In genomic region chr2:149602581-149602980, GRCm38 (mm10) we compare ENCODE assay signal across 15 mouse cellular contexts.
"Had no signal": no experiment of that assay in that cellular context is flagged by ENCODE, and none has a peak within 500 bp of the region (broad histone marks: within the 10 kb centered on the region; RNA-seq: fewer than 3 reads in every experiment).

No protein-coding gene starts in this region.

- ATAC-seq: midbrain, embryonic 13.5 days; midbrain, embryonic 15.5 days had no signal

- H3K4me1 ChIP-seq: megakaryocyte, embryonic 14.5 days; midbrain, embryonic 13.5 days; midbrain, embryonic 15.5 days; neural tube, embryonic 12.5 days; stomach, embryonic 15.5 days had no signal

- H3K4me2 ChIP-seq: lung, embryonic 14.5 days; midbrain, embryonic 11.5 days; midbrain, embryonic 13.5 days; midbrain, embryonic 15.5 days; neural tube, embryonic 12.5 days; stomach, embryonic 15.5 days had no signal

- DNase-seq: lung, adult 18-20 months; lung, embryonic 14.5 days; lung, postnatal 10 days; right cerebral cortex, postnatal 14 days; thymus, adult 2 months; thymus, postnatal 25 days; thymus, postnatal 4 days had no signal

- H3K27ac ChIP-seq: macrophage; midbrain, embryonic 13.5 days; midbrain, embryonic 15.5 days; neural tube, embryonic 12.5 days; stomach, embryonic 15.5 days; stomach, postnatal 0 days had no signal

- H3K9me3 ChIP-seq: midbrain, embryonic 13.5 days; midbrain, embryonic 15.5 days; neural tube, embryonic 12.5 days; stomach, embryonic 15.5 days had no signal

- H3K27me3 ChIP-seq: megakaryocyte, embryonic 14.5 days; midbrain, embryonic 13.5 days; midbrain, embryonic 15.5 days; neural tube, embryonic 12.5 days; stomach, embryonic 15.5 days had no signal

- H3K9ac ChIP-seq: lung, embryonic 14.5 days; midbrain, embryonic 13.5 days; midbrain, embryonic 15.5 days; neural tube, embryonic 12.5 days; stomach, embryonic 15.5 days had no signal

- H3K36me3 ChIP-seq: midbrain, embryonic 13.5 days; midbrain, embryonic 15.5 days; neural tube, embryonic 12.5 days; stomach, embryonic 15.5 days had no signal

- H3K4me3 ChIP-seq: megakaryocyte, embryonic 14.5 days; midbrain, embryonic 13.5 days; midbrain, embryonic 15.5 days; neural tube, embryonic 12.5 days; stomach, embryonic 15.5 days had no signal
